Mouse (Mus musculus) embryo, embryonic 9.5 days (tissue): ENCODE results near the gene Polr1e.
"Not testable (repeated sequence)": the region's sequence is repeated elsewhere in the genome, so short reads cannot be mapped to it uniquely, and the experiment has no call there.

Experiments
- DNase-seq: peaks from one replicate; pipeline ENCODE4 v3.0.0-alpha.2; 2017; ENCODE audit errors: extremely low spot score

Polr1e gene

GRCm38 (mm10) chr4:45005452-45005851 is 12.9 kb upstream of the Polr1e start:
- DNase-seq = no peak

DNA sequence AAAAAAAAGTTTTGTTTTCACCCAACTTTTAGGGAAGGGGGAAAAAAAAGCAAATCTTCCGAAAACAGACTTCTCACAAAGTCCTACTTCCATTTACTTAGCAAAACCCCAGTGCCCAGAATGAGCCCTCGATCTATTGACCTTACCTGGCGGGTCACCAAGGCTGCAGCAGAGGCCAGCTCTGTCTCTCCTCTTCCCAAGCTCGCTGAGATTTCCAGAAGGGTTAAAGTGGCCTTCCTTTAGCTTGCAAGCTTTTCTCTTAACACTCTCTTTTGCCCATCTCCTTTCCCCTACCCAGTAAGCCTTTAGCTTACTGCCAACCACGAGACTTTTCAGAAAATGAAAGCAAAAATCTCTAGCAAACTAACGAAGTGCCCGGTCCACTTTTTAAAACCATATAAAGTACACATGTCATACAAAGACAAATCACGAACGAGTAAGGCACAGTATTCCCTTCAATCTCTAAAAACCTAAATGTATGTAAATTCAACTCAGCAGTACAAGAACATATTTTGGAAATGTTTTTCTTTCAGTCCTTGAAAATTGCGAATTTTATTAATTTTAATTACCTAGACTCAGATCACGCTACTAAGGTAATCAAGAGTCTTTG is 7.5 kb upstream of the Polr1e start:
- DNase-seq = peak; percentile 14

DNA sequence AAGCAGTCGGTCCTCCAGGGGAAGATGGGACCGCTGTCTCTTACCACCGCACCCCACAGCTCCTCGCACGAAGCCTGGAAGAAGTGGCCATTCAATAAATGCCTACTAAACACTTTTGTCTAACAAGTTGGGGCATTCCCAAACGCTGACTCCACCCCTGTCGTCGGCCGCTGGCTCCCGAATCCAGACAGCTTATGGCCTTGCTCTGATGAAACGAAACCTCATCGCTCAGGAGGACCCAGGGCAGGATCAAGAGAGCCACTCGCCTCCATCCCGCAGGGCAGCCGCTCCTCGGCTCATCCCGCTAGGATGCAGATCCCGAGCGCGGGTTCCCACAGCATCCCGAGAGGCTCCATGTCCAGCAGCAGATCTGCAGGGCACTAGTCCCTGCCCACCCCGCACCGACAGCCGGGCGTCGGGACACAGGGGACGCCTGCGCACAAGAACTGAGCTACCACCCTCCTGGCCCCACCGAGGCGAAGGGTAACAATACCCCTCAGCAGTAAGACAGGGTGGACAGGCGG is 6.7 kb upstream of the Polr1e start:
- DNase-seq = no peak

DNA sequence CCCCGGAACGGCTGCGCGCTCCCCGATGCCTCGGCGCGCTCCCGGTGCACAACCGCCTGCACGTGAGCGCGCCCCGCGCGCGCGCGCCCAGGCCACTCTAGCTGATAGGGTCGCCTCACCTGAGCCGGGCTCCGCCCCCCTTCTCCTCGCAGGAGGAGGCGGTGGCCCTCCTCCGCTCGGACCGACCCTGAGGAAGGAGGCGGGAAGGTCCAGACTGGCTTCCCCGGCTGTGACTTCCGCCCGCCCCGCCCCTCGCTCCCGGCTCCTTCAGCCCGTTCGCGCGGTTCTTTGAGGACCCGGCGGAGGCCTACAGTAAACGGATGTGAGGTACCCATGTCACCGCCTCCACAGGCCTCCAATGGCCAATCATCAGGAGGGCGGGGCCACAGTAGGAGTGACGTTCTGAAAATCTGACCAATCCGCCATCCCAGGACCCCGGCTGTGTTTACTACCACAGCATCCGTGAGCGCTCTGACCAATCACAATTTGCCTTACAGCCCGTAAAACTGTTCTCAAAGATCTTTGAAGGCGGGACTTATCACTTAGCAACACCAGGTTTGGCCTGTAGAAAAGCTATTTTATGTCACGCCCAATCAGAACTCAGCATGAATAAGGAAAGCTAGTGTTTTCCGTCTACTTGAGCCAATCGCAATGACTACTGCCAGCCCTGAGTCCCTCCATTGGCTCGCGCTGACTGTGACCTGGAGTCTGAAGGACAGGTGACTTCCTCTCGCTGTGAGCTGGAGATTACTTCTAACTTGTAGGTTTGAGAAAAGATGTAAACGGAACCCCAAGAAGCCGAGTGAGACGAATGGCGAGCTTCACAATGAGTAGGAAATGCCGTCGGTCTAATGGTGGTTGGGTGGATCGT is 6.0 kb upstream of the Polr1e start, which contains the start of gene Zbtb5:
Gene Zbtb5, minus strand, starts transcription at position 308 of the 871 bp plus-strand sequence.
- peak; percentile 99 for DNase-seq

GRCm38 (mm10) chr4:45013031-45013431 is 5.4 kb upstream of the Polr1e start:
- DNase-seq = no peak

- no peak for DNase-seq
Observed at GRCm38 (mm10) chr4:45013537-45013936, 4.8 kb upstream of the Polr1e start.

DNA sequence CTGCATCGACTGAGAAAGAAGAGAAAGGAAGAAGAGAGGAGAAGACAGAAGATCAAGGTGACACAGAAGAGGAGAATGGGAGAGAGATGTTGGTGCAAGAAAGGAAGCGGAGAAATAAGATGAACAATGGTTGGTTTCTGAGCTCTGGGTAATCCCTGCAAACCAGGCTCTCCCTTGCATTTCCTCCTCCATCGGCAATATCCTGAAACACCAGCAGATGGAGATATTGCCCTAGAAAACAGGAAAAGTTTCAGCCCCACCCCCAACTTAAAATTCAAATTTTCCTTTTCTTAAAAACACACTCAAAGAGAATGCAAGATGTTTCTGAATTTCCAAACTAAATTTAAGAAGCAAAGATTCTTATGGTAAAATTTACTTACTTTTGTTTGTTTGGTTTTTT is 2.8 kb upstream of the Polr1e start:
- DNase-seq = peak; percentile 52

DNA sequence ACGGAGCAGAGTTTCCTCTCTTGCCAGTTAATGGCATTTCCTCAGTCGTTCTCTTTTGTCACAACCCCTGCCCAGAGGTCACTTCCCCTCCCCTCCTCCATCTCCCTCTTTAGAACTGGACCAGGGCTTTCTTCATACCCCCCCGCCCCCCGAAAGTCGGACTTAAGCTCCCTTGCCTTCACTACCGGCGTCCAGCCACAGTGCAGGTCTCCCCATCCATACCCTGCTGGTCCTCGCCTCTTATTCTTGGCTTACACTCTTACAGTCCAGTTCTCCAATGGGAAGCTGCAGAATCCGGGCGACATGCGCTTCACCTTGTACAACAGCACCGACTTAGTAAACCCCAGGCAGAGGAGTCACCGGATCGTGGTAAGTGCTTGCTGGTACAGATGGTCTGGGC is 626 bp downstream of the Polr1e start:
- DNase-seq = no peak

- no peak for DNase-seq
Observed at GRCm38 (mm10) chr4:45026459-45026858, 8.1 kb downstream of the Polr1e start.

- no peak for DNase-seq
Observed at GRCm38 (mm10) chr4:45032586-45032985, 14.2 kb downstream of the Polr1e start.

- DNase-seq = no peak
Observed at GRCm38 (mm10) chr4:45034693-45035628, 16.6 kb downstream of the Polr1e start.

DNA sequence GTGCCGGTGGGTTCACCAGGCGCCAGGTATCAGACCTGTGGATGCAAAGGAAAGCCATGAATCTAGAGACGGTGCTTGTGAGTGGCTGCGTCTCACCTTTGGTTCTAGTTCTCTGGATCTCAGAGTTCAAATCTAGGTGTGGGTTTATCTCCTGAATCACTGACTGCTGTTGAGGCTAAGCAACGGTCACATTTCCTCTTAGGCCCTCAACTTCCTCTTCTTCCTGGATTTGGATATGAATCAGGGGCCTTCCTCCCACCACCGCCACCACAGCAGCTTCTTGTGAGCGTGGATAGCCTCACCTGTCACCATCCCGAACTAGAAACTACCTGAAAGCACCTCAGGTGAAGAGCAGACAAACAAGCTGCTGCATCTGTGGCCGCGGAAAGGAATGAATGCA is 17.7 kb downstream of the Polr1e start:
- DNase-seq = no peak

DNA sequence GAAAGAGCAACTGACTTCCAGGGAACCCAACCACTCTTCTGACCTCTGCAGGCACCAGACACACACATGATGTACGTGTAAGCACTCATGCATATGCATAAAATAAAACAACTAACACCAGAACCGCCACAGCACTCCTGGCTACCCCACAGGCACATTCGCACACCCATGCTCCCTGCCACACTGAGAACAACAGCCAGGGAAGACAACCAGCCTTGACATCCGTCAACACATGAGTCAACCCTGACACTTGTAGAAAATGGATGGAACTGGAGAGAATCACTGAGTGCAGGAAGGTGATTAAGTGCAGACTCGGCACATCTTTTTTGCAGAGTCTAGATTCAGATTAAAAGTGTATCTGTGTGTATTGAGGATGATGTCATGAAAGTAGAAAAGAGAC is 18.2 kb downstream of the Polr1e start:
- no peak for DNase-seq

DNA sequence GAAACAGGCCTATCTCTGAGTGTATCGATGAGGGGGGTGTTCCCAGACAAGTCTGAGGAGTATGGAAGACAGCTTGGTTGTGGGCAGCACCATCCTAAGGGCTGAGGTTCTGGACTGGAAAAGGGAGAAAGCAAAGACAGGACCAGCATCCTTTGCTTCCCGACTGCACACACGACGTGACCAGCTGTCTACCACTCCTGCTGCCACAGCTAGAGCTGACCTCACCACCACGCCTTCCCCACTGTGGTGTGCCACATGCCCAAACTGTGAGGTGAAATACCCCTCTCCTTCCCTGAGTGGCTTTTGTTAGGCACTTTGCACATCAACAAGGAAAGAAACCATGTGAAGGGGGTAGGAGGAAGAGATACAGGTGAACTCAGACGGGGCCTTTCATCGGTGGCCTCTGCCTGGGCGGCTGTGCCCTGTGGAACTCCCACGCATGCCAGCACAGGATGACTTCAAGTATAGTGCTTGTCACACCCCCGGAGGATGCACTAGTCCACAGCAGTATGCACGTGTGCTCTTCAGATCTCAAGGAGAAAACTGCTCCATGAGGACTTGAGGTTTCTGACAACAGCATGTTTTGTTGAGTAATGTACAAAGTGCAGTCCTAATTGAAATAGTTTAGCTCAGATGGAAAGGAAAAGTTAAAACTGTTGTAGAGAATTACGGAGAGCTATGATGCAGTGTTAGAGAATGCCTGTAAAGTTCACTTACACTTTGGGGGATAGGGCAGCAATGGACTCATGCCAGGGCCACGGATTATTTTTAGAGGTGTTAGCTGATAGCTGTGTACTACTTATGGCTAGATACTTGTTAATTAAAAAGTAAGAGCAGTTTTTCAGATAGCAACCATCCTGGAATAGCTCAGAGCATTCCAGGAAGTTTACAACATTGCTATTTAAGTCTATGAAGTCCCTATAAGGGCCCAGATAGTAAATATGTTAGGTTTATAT is 19.4 kb downstream of the Polr1e start:
- no peak for DNase-seq

DNA sequence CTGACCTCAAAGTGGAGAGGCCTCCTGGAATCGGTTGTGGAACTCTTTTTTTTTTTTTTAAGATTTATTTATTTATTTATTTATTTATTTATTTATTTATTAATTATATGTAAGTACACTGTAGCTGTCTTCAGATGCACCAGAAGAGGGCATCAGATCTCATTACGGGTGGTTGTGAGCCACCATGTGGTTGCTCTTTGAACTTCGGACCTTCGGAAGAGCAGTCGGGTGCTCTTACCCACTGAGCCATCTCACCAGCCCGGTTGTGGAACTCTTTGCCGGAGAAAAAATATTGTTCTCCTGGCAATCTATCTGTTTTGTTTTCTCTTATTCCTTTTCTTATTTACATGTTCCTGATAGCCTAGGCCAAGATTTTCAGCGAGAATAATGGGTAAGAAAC is 20.5 kb downstream of the Polr1e start:
- not testable (repeated sequence) for DNase-seq

- DNase-seq = not testable (repeated sequence)
Observed at GRCm38 (mm10) chr4:45039546-45039945, 21.2 kb downstream of the Polr1e start.

DNA sequence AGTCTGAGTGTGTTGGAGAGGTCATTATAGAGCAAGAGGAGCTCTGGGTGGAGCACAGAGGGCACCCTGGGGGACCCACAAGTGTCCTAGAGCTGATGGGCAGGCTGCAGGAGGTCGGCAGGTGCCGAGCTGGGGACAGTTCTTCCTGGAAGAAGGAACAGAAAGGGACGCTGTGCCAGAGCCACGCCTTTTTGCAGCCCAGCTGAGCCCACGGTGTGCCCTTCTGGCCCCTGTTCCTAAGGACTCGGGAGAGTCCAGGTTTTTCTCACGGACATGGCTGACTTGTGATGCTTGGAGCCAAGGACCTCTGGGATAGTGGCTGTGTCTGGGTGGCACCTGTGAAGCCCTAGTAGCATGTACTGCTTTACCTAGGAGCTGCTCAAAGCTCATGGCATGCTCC is 22.4 kb downstream of the Polr1e start:
- DNase-seq = no peak

- DNase-seq = no peak
Observed at GRCm38 (mm10) chr4:45046679-45047078, 28.3 kb downstream of the Polr1e start.

- DNase-seq = no peak
Observed at GRCm38 (mm10) chr4:45047286-45047887, 29.0 kb downstream of the Polr1e start.

GRCm38 (mm10) chr4:45047956-45048355 is 29.6 kb downstream of the Polr1e start:
- DNase-seq = no peak
